Mouse (Mus musculus) liver, adult (tissue): Measurements from ENCODE around the gene Naa11.

Experiments used
- GATA4 ChIP-seq: IDR thresholded peaks from 2 replicates; pipeline ENCODE4 v1.6.1; 2014; ENCODE audit warnings: mild to moderate bottlenecking, low read length; ENCODE audit not compliant: insufficient replicate concordance

The Naa11 gene

GRCm38 (mm10) chr5:97392160-97392559 lies at the start of gene Naa11:
Naa11 (minus strand) TSS chr5:97392379.
- no peak for TF ChIP-seq GATA4

- no peak for TF ChIP-seq GATA4
These were observed 40.3 kb upstream of the Naa11 start for GRCm38 (mm10) chr5:97432512-97432911.

DNA sequence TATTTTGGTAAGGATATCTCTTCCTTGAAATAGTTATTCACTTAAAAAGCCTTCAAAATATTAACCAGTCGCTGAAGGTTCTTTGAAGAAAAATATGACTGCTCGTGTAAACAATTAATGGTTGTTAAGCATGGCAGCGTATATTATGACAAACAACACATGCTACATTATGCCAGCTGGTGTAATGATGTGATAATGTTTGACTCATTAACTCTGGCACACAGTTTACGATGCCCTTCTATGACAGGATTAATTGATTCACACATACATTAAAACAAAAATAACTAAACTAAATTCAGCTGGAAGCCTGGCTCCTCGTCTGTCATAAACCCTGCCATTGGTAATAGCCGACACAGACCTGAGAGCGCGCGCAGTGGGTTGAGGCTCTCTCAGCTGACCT lies 37.8 kb upstream of the Naa11 start:
- TF ChIP-seq GATA4 = no peak

DNA sequence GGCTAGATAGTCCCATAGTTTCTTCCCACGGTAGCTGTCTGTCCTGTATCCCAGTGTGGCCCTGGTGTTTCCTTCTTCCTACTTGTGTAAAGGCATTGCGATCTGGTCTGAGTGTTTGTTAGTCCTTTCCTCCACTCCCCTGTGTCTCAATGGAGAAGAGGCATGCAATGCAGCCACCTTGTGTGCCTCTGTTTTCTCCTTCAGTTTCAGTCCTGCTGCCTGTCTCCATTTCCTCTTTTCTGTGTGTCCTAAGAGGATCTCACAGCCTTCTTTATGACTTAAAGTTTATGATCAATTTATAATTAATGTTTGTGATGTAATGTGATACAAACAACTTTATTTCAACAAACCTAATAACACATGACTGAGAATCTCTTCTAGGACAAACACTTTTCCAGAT lies 29.5 kb upstream of the Naa11 start:
- TF ChIP-seq GATA4 = no peak

- no peak for TF ChIP-seq GATA4
These were observed 25.0 kb upstream of the Naa11 start for GRCm38 (mm10) chr5:97417185-97417584.

- TF ChIP-seq GATA4 = no peak
These were observed 23.7 kb upstream of the Naa11 start for GRCm38 (mm10) chr5:97415837-97416236.

DNA sequence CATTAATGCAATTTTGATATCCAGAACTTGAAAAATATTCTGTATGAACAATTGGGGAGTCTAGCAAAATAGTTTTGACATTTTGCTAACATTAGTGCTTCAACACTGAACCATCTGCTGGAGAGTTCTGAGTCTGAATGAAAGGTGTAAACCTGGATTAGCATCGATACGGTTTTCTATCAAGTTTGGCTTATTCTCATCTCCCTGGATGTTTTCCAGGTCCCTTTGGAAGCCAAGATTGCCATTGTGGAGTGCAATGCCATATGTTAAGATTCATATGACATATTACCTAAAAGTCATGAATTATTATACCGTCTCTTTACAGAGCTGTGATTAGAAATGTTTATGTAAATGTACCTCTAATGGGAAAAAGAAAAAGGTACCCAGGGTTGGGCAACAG lies 21.5 kb upstream of the Naa11 start:
- no peak for TF ChIP-seq GATA4

GRCm38 (mm10) chr5:97410190-97410589 lies 18.0 kb upstream of the Naa11 start:
- no peak for TF ChIP-seq GATA4

GRCm38 (mm10) chr5:97409234-97409704 lies 17.1 kb upstream of the Naa11 start:
- no peak for TF ChIP-seq GATA4

DNA sequence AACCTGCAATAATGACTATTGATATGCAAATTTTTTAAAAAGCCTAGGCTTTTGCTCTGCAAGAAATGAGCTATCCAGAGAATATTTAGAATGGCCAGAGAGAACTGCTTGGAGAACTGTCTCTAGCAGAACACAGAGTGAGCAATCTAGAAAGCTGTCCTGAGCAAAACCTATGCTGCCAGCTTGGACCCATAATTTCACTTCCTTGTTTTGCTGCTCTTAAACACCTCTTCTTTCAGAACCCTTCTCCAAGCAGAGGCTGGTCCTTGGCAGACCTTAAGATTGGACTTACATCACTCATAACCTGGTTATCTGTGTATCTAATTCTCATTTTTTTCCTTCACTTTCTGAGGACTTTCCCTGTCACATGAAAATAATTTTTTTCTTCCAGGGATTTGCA lies 8.9 kb upstream of the Naa11 start:
- no peak for TF ChIP-seq GATA4

DNA sequence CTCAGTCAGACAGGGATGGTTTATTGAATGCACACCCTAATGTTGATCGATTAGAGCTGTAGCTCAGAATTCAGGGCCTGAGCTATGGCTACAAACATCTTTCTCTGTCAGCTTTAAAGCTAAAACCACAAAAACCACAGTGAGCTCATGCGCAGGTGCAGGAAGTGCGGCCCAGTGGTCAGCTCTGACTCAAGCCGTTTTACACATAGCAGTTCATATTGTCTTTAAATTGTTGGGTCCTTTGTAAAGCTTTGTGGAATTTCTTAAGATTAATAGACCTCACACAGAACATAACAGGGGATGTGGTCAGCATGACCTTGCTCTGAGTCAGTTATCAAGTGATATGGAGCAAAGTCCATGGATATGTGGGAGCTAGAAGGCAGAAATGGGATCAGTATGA lies 5.4 kb upstream of the Naa11 start:
- no peak for TF ChIP-seq GATA4

GRCm38 (mm10) chr5:97387622-97388021 lies 4.6 kb downstream of the Naa11 start:
- no peak for TF ChIP-seq GATA4

DNA sequence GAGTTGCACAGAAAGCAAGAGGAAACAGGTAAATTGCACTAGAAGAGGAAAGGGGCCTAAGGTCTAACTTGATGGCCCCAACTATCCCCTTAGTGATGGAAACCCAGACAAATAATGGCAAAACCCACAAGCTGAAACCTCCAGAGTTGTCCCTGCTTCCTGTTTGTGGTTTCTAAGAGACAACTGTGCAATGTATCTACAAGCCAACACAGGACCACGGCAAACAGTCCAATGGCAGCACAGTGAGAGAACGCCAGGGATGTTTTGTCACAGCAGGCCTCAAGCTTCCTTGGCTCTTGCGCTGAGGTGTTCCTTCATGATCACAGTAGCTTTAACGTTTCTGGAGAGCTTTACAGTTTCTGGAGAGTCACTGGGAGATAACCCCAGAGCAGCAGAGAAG lies 7.8 kb downstream of the Naa11 start:
- no peak for TF ChIP-seq GATA4

DNA sequence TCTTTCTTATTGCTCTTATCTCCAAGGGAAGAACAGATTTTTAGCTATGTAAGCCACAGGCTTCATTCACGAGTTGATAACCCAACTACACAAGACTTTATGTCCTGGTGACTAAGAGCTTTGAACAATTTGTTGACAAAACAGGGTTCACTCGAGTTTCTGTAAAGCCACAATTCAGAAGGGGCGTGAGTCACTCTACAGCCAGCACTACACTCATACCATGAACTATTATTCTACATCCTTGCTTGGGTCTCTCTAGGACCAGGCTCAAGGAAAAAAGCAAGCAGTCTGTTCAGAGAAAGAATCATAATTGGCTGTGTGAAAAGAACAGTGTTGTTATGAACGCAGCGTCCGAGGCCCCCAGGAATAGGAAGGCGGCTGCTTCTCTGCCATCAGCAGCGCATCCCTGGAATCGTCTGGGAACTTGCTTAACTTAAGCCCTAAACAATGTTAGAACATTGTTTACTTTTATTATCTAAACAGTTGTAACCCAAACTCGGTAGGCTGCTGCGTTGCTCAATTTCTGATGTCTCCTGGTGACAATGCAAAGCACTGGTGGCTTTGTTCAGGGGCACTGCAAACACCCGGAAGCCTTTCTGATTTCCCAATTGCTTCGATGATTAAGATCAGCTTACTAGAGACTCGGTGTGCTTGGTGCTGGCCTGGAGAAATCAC lies 9.5 kb downstream of the Naa11 start:
- TF ChIP-seq GATA4 = no peak

- no peak for TF ChIP-seq GATA4
These were observed 12.2 kb downstream of the Naa11 start for GRCm38 (mm10) chr5:97379976-97380375.

- TF ChIP-seq GATA4 = no peak
These were observed 27.4 kb downstream of the Naa11 start for GRCm38 (mm10) chr5:97364781-97365180.

DNA sequence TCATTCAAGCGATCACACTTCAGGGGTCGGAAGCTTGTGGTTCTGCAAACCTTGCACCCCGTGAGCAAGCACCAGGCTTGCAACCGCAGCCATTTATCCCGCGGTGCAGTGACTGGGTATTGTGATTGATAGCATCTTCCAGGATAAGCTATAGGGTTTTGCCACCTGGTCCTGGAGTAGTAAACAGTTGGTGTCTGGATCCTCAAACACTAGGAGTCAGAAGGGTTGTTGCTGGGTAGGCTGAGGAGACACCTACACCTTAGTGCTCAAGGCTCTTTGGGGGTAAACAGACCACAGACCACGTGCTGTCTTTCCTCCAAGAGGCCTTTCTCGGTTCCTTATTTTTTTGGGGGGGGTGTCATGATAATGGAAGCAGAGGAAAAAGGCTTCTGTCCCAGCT lies 27.9 kb downstream of the Naa11 start:
- TF ChIP-seq GATA4 = no peak
